Mouse (Mus musculus) hindbrain, embryonic 14.5 days (tissue): ENCODE results near the gene Olfr376. TPM values are rescaled to one million over a fixed set of nuclear protein-coding genes. Genes with fewer than 3 reads are reported as not detected.

Source experiments
- ATAC-seq: fragments of 200-750 bp; cut with Nextera tagmentation; 2 replicates; pipeline ENCODE4 v1.8.0; 2017; ENCODE audit warnings: moderate number of reproducible peaks, mild to moderate bottlenecking, moderate TSS enrichment, moderate library complexity; ENCODE audit not compliant: low FRiP score
- DNase-seq: peaks from one replicate; pipeline ENCODE4 v3.0.0-alpha.2; 2015; ENCODE audit warnings: low spot score
- H3K27ac ChIP-seq: fragments of 300-500 bp; sonication (generic); 2 replicates; pipeline ENCODE4 v1.5.1; 2014; ENCODE audit warnings: mild to moderate bottlenecking, moderate library complexity
- H3K27me3 ChIP-seq: fragments of 300-500 bp; sonication (generic); 2 replicates; pipeline ENCODE4 v1.6.1; 2014; ENCODE audit warnings: mild to moderate bottlenecking, low read length, mixed read lengths; ENCODE audit not compliant: control insufficient read depth, insufficient read depth
- H3K36me3 ChIP-seq: fragments of 300-500 bp; sonication (generic); replicated peaks from 2 replicates; pipeline ENCODE4 v1.6.1; 2014; ENCODE audit not compliant: control insufficient read depth, insufficient read depth
- H3K4me1 ChIP-seq: fragments of 300-500 bp; sonication (generic); replicated peaks from 2 replicates; pipeline ENCODE4 v1.6.1; 2014; ENCODE audit warnings: antibody characterized with exemption, low read length, mixed read lengths; ENCODE audit not compliant: control insufficient read depth, insufficient read depth
- H3K4me2 ChIP-seq: fragments of 300-500 bp; sonication (generic); replicated peaks from 2 replicates; pipeline ENCODE4 v1.6.1; 2014; ENCODE audit warnings: mild to moderate bottlenecking, moderate library complexity
- H3K4me3 ChIP-seq: fragments of 300-500 bp; sonication (generic); replicated peaks from 2 replicates; pipeline ENCODE4 v1.5.1; 2014; ENCODE audit warnings: mild to moderate bottlenecking, low read length
- H3K9ac ChIP-seq: fragments of 300-500 bp; sonication (generic); 2 replicates; pipeline ENCODE4 v1.6.1; 2014
- H3K9me3 ChIP-seq: fragments of 300-500 bp; sonication (generic); 2 replicates; pipeline ENCODE4 v1.6.1; 2016; ENCODE audit warnings: low read length; ENCODE audit not compliant: control insufficient read depth
- polyA plus RNA-seq: library from polyadenylated mRNA; unstranded; fragments of >200 nt; fragmentation: Nextera tagmentation; extraction: Ambion mirVana; gene quantifications from 2 replicates; pipeline ENCODE4 v1.2.1, GENCODE M21; 2014

Olfr376 gene
- polyA plus RNA-seq, 1 experiment from 2014 or later, result not detected

DNA sequence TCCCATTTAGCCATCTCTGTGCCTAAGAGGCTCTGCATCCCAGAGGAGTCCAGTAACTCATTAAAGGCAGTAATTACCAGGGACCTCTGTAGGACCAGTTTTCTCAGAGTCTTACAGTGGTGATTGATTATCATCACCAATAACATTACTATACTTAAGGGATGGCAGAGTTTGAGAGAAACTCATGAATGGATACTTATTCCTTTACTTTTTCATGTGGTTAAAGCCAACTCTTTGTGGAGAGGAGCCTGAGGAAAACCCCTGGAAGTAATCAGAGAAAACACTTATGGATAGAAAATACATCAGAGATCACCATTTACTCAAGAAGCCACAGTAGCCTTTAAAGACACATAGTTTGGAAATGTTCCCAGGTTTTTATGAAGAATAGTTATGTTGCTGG, 28.5 kb downstream of the Olfr376 start, which contains the start of gene Olfr1:
Gene Olfr1, minus strand, starts transcription at position 101 of the 400 bp plus-strand sequence.
- no peak within 1 kb of the TSS for H3K4me3 ChIP-seq
- no peak for ATAC-seq
- H3K4me2 ChIP-seq, result no peak within 1 kb of the TSS
- H3K27ac ChIP-seq, result no peak within 1 kb of the TSS
- H3K9me3 ChIP-seq, result no peaks in the 10 kb centered on the region
- H3K9ac ChIP-seq, result no peak within 1 kb of the TSS
- no peaks in the 10 kb centered on the region for H3K4me1 ChIP-seq
- no peak for DNase-seq
- no peaks in the 10 kb centered on the region for H3K36me3 ChIP-seq
- H3K27me3 ChIP-seq, result no peaks in the 10 kb centered on the region

Other genes starting within 250 kb of the Olfr376 start
- 2.4 and 3.2 TPM in 2 replicates for gene Haspin, start 233.0 kb upstream of the Olfr376 start, polyA plus RNA-seq
- 0.33 and 1.0 TPM in 2 replicates for gene P2rx5, start 210.8 kb upstream of the Olfr376 start, polyA plus RNA-seq
- gene Emc6, start 194.2 kb upstream of the Olfr376 start, polyA plus RNA-seq, result 148 and 152 TPM in 2 replicates
- gene Tax1bp3, start 194.2 kb upstream of the Olfr376 start, polyA plus RNA-seq, result 121 and 132 TPM in 2 replicates
- gene Ctns, start 172.2 kb upstream of the Olfr376 start, polyA plus RNA-seq, result 17.6 and 17.7 TPM in 2 replicates
- 1.6 and 2.5 TPM in 2 replicates for gene Shpk, start 171.8 kb upstream of the Olfr376 start, polyA plus RNA-seq
- 0.16 and 0.29 TPM in 2 replicates for gene Trpv1, start 137.0 kb upstream of the Olfr376 start, polyA plus RNA-seq
- 0.27 and 0.32 TPM in 2 replicates for gene Trpv3, start 103.9 kb upstream of the Olfr376 start, polyA plus RNA-seq
- 2.5 and 2.8 TPM in 2 replicates for gene Aspa, start 41.6 kb upstream of the Olfr376 start, polyA plus RNA-seq
- gene Gm49340, start 41.5 kb upstream of the Olfr376 start, polyA plus RNA-seq, result not detected in 2 replicates
- gene Spata22, start 41.5 kb upstream of the Olfr376 start, polyA plus RNA-seq, result not detected in 2 replicates
- not detected in 2 replicates for gene Olfr20, start 20.5 kb upstream of the Olfr376 start, polyA plus RNA-seq
- gene Olfr1, start 28.4 kb downstream of the Olfr376 start, polyA plus RNA-seq, result not detected in 2 replicates
- gene Olfr378, start 57.2 kb downstream of the Olfr376 start, polyA plus RNA-seq, result not detected in 2 replicates
- gene Olfr380, start 86.3 kb downstream of the Olfr376 start, polyA plus RNA-seq, result not detected in 2 replicates
- gene Olfr381, start 120.4 kb downstream of the Olfr376 start, polyA plus RNA-seq, result not detected in 2 replicates
- not detected in 2 replicates for gene Olfr382, start 146.0 kb downstream of the Olfr376 start, polyA plus RNA-seq
- not detected in 2 replicates for gene Olfr385, start 221.8 kb downstream of the Olfr376 start, polyA plus RNA-seq
- gene Olfr384, start 227.3 kb downstream of the Olfr376 start, polyA plus RNA-seq, result not detected in 2 replicates